9 mouse cellular contexts compared by ENCODE assay signal in genomic region chr4:118292741-118293306, GRCm38 (mm10). TPM values are rescaled to one million over a fixed set of nuclear protein-coding genes. Genes with fewer than 3 reads are reported as not detected.
DNase-seq lines count a peak whose midpoint lies in the region; ATAC-seq and TF ChIP-seq lines count a peak whose summit lies in the region.
"Had no signal": no experiment of that assay in that cellular context is flagged by ENCODE, and none has a peak within 500 bp of the region (broad histone marks: within the 10 kb centered on the region; RNA-seq: fewer than 3 reads in every experiment).

No protein-coding gene starts in this region.

- H3K9ac ChIP-seq in stomach, postnatal 0 days (ENCODE audit: low read length), result no peak overlapping the region

- H3K4me3 ChIP-seq in heart, embryonic 10.5 days, result no peak overlapping the region
- no peak overlapping the region for H3K4me3 ChIP-seq in left cerebral cortex, adult 2 months
- H3K4me3 ChIP-seq in stomach, postnatal 0 days (ENCODE audit: low read depth, low read length), result no peak overlapping the region

- H3K27me3 ChIP-seq in heart, embryonic 10.5 days (ENCODE audit: insufficient read depth, poor library complexity, severe bottlenecking), result peaks cover 22% of the 10 kb centered on the region
- no peaks in the 10 kb centered on the region for H3K27me3 ChIP-seq in stomach, postnatal 0 days (ENCODE audit: control insufficient read depth, insufficient read depth, low read length)

- no peak overlapping the region for H3K4me2 ChIP-seq in stomach, postnatal 0 days (replicated peaks; ENCODE audit: low read depth)

- ATAC-seq in activated CD4-positive, CD25-positive, alpha-beta regulatory T cell, adult 4 months, result peak; percentile 36
- peak; percentile 34; the same call in 1 of the 2 replicates for ATAC-seq in granulocyte monocyte progenitor cell, adult 5-6 weeks (replicated peaks; ENCODE audit: poor library complexity, severe bottlenecking)
- no peak for ATAC-seq in stomach, postnatal 0 days (ENCODE audit: low FRiP score, low TSS enrichment)

- H3K4me1 ChIP-seq in heart, embryonic 10.5 days, result peaks cover 59% of the 10 kb centered on the region
- H3K4me1 ChIP-seq in stomach, postnatal 0 days (replicated peaks; ENCODE audit: control insufficient read depth, insufficient read depth), result peaks cover 2% of the 10 kb centered on the region; the same call in 1 of the 2 replicates

- H3K9me3 ChIP-seq in heart, embryonic 10.5 days, result no peaks in the 10 kb centered on the region
- no peaks in the 10 kb centered on the region for H3K9me3 ChIP-seq in stomach, postnatal 0 days (ENCODE audit: control insufficient read depth, low read length)

- H3K36me3 ChIP-seq in heart, embryonic 10.5 days, result no peaks in the 10 kb centered on the region
- no peaks in the 10 kb centered on the region for H3K36me3 ChIP-seq in stomach, postnatal 0 days (ENCODE audit: control insufficient read depth, insufficient read depth, low read length)

- TF ChIP-seq EP300 in stomach, postnatal 0 days (optimal IDR thresholded peaks at IDR 0.05), result no peak

- 8% methylated on average over 11 of the region's 11 CpGs for WGBS in heart, embryonic 10.5 days
- 11% methylated on average over 11 of the region's 11 CpGs for WGBS in stomach, postnatal 0 days

- intact Hi-C loops in left cerebral cortex, adult 2 months (cut with DNase I), result loop anchor here (1.0 to 10.0 kb wide), 6 partner anchors 77 to 588 kb away; partner anchors contain the start of gene Artn

- DNase-seq in heart, adult 11 months, result peak; percentile 95
- DNase-seq in heart, embryonic 10.5 days (ENCODE audit: low spot score), result no peak
- peak; percentile 76 to 86 for DNase-seq in cerebellum, postnatal 4 days (ENCODE audit: low spot score in 2 of 2)
- peak; percentile 76 to 81 for DNase-seq in left cerebral cortex, adult 2 months (ENCODE audit: extremely low spot score in 1 of 2, low spot score in 2 of 2)
- peak; percentile 90 for DNase-seq in naive thymus-derived CD4-positive, alpha-beta T cell, adult 2 months (ENCODE audit: low read depth)
- peak; percentile 83 for DNase-seq in stomach, postnatal 0 days (ENCODE audit: low spot score)

- H3K27ac ChIP-seq in heart, embryonic 10.5 days, result no peak overlapping the region
- H3K27ac ChIP-seq in left cerebral cortex, adult 2 months, result no peak overlapping the region
- no peak overlapping the region for H3K27ac ChIP-seq in stomach, postnatal 0 days (replicated peaks)
- H3K27ac ChIP-seq: macrophage had no signal

- no peak; the same call in none of the 2 replicates for TF ChIP-seq CTCF in left cerebral cortex, adult 2 months (IDR thresholded peaks at IDR 0.05)
- peak; percentile 98 for TF ChIP-seq CTCF in stomach, postnatal 0 days (IDR thresholded peaks at IDR 0.05; ENCODE audit: low read depth)

RNA-seq across cellular contexts. Expression of gene Ptprf, which starts 1.6 kb away (rescaled TPM):
- 43.8 and 59.3 TPM in 2 replicates for polyA plus RNA-seq in heart, embryonic 10.5 days (2016; fragmentation: Nextera tagmentation; extraction: Ambion mirVana)
- polyA plus RNA-seq in activated CD4-positive, CD25-positive, alpha-beta regulatory T cell, adult 4 months (2017; shearing (Covaris generic)), result under 1 TPM; 0.31 to 0.34 TPM
- 0.17 TPM in 1 of 2 replicates, not detected in the other for total RNA-seq in granulocyte monocyte progenitor cell, adult 5-6 weeks (2014; fragmentation: Nextera tagmentation)
- total RNA-seq in granulocyte monocyte progenitor cell, adult 5-6 weeks (2017), result 0.04 TPM in 1 of 2 replicates, not detected in the other
- total RNA-seq in left cerebral cortex, adult 2 months (2021), result 100 to 1,000 TPM; 118 to 119 TPM
- 30.1 and 34.1 TPM in 2 replicates for polyA plus RNA-seq in stomach, postnatal 0 days (2015; fragmentation: Nextera tagmentation; extraction: Ambion mirVana)

Comparison
In these comparisons a context has a peak if more than half of its experiments do, and no peak if none do; other contexts are left out.
1. RNA of gene Ptprf, which starts 1.6 kb away (polyA plus RNA-seq): 43.8 to 59.3 TPM in heart, embryonic 10.5 days and 30.1 to 34.1 TPM in stomach, postnatal 0 days; 0.31 to 0.34 TPM in activated CD4-positive, CD25-positive, alpha-beta regulatory T cell, adult 4 months; every median in the first group is over 10 times any median in the second.